14 mouse cellular contexts compared by ENCODE assay signal in the genomic region with DNA sequence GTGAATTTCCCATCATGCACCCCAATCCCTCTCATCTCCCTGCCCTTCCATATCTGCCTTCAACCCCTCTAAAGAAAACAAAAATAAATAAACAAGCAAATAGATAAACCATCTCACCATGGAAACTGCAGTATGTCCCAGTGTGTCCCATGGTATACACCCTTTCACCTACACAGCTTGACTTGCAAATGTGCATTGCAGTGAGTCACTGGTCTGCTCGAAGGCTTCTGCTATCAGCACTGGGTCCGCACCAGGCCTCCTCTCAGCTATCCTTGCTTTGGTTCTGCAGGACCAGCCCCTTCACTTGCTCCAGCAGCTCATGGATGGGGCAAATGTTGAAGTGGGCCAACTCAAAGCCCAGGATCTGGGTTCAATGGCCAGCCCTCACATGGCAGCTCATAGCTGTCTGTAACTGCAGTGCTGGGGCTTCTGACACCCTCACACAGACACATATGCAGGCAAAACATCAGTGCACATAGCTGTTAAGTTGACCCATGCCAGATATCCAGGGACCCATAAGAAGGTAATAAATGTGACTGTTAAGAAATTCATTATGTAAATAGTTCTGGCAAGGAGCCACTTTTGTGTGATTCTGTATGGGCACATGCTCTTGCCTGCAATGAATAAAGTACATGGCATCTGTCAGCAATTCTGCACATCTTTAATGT.
"Had no signal": no experiment of that assay in that cellular context is flagged by ENCODE, and none has a peak within 500 bp of the region (broad histone marks: within the 10 kb centered on the region; RNA-seq: fewer than 3 reads in every experiment).

No protein-coding gene starts in this region.

- H3K9ac ChIP-seq: liver, embryonic 14.5 days; lung, embryonic 14.5 days; midbrain, embryonic 12.5 days had no signal

- H3K4me1 ChIP-seq: midbrain, embryonic 10.5 days; midbrain, embryonic 12.5 days had no signal

- H3K27me3 ChIP-seq: midbrain, embryonic 12.5 days had no signal

- ATAC-seq: midbrain, embryonic 16.5 days had no signal

- H3K9me3 ChIP-seq: midbrain, embryonic 10.5 days; midbrain, embryonic 12.5 days had no signal

- H3K4me3 ChIP-seq: midbrain, embryonic 10.5 days; midbrain, embryonic 12.5 days had no signal

- H3K36me3 ChIP-seq: midbrain, embryonic 10.5 days; midbrain, embryonic 12.5 days had no signal

- H3K4me2 ChIP-seq: lung, embryonic 14.5 days; midbrain, embryonic 12.5 days had no signal

- H3K27ac ChIP-seq: liver, embryonic 14.5 days; midbrain, embryonic 10.5 days; midbrain, embryonic 12.5 days had no signal

- DNase-seq: lung, adult 18-20 months; lung, embryonic 14.5 days; lung, postnatal 10 days; lung, postnatal 4 days; midbrain, embryonic 14.5 days; right cerebral cortex, postnatal 14 days; spleen, adult 18-20 months; thymus, adult 18-20 months; thymus, postnatal 14 days; thymus, postnatal 36 days had no signal
